Mouse (Mus musculus) left cerebral cortex, postnatal 14 days (tissue): ENCODE data around the gene Chst11. TPM values are rescaled to one million over a fixed set of nuclear protein-coding genes. Genes with fewer than 3 reads are reported as not detected.

ENCODE experiments used
- DNase-seq, 2 experiments: peaks; one replicate each; pipeline ENCODE4 v3.0.0; 2021 to 2022; ENCODE audit warnings: low spot score in 2 of 2, mixed read lengths in 1 of 2
- intact Hi-C: fragments of 180-260 bp; cut with DNase I; formaldehyde crosslinking; loops from one replicate; pipeline ENCODE4 v1.15.1; 2025
- total RNA-seq, 2 experiments: library from RNA; stranded (reverse); gene quantifications; 2 replicates each; pipeline ENCODE4 v1.2.3; 2021

Chst11 gene
- total RNA-seq, 2 experiments from 2014 or later: 29.8 to 33.1 TPM

DNA sequence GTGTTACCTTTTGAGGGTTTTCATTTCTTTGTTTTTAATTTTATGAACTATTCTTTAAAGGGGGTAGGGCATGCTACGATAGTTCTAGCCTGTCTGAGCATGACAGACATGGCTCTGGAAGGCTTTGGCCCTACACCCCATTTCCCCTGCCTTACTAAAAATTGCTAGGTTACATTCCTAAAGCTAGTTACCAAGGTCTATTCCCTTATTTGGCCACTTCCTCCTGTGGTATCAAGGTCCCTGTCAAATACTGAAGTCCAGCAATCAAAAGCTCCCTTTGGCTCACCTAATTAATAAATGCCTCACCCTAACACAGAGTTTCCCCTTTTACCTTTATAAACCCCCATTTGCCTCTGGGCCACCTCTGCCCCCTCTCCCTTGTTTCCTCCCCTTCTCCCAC is 167.4 kb downstream of the Chst11 start:
- DNase-seq: no peak

DNA sequence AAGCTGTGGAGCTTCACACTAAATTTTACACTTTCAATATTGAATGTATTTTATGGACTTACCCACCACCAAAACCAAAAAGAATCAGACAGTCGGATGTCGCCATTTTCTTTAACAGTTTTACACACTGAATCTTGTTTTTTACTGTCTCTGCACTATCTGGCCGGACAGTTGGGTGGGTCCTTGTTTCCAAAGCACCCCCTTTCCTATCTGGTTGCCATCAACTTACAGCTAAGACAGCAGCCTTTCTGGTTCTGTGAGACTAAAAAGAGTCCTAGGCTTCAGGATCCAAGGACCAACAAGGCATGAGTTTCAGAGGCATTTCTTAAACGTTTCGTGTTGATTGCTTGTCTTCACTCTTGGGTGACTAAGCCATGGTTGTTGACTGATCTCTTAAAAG is 168.1 kb downstream of the Chst11 start:
- no peak for DNase-seq
- intact Hi-C loops: no loop called here

More for the DNA sequence above, 167.4 kb downstream of the Chst11 start:
- intact Hi-C loops: no loop called here

DNA sequence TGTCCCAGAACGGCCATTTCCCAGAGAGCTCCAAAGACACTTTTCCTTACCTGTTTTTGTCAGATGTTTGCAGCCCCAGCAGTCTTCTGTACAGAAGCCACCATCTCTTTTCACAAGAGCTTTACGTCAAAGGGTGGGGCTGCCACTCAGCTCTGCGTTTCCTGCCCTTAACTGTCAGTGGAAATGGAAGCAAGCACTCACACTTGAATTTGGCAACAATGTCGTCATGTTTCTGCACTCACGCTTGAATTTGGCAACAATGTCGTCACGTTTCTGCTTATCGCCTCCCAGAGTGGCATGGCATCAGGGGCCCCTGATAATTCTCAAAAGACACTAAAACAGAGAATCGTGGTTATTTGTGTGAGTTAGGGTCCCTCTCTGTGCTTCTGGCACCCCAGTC is 168.6 kb downstream of the Chst11 start:
- no peak for DNase-seq
- intact Hi-C loops: no loop called here

DNA sequence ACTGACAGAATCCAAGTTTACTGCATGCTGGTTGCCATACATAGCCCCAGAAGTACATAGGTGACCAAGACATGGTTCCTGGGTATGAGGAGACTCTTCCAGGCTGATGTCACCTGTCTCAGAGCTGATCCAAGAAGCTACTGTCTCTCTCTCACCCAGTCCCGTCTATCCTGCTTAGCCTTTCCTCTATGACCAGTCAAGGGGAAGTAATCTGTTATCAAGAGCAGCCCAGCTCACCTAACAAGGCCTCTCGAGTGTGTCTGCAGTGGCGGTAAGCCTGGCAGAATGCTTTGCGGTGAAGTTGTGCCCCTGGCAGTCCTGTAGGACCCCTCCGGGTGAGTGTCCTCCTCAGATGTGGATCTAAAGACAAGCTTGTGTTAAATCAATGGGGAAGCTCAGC is 172.0 kb downstream of the Chst11 start:
- intact Hi-C loops: no loop called here

DNA sequence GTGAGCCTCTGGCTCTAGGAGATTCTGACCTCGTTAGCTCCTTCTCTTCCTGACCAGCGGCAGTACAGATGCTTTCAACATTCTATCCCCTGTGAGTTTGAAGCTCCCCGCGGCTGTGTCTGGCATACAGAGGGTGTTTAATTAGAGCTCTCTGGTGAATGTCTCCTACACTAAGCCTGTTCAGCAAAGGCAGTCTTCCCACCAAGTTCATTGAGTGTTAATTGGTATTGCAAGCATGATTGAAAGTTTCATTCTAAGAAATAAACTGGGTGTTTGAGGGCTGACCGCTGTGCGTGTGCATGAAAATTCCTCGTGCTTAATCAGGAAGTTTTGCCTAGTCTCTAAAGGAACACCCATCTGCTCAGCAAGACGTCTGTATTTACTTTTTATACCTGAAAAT is 173.0 kb downstream of the Chst11 start:
- intact Hi-C loops: no loop called here
- DNase-seq: no peak

More for the DNA sequence above, 172.0 kb downstream of the Chst11 start:
- no peak for DNase-seq

DNA sequence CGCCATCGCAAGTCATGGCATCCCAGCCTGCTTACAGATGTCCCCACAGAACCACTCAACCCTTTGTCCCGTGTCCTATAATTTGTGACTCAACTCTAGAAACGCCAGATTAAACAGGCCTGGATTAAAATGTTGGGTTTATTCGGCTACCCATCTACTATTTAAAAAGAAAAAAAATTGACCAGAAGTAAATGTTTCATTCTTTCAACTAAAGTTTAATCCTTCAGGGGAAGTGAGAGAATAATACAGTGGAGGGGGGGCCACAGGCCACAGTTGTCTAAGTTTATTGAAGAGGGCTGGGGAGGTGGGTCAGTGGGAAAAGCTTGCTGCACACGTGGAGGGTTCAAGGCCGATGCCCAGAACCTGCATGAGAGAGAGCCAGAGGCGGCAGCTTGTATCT is 173.9 kb downstream of the Chst11 start:
- intact Hi-C loops: no loop called here
- DNase-seq: no peak

DNA sequence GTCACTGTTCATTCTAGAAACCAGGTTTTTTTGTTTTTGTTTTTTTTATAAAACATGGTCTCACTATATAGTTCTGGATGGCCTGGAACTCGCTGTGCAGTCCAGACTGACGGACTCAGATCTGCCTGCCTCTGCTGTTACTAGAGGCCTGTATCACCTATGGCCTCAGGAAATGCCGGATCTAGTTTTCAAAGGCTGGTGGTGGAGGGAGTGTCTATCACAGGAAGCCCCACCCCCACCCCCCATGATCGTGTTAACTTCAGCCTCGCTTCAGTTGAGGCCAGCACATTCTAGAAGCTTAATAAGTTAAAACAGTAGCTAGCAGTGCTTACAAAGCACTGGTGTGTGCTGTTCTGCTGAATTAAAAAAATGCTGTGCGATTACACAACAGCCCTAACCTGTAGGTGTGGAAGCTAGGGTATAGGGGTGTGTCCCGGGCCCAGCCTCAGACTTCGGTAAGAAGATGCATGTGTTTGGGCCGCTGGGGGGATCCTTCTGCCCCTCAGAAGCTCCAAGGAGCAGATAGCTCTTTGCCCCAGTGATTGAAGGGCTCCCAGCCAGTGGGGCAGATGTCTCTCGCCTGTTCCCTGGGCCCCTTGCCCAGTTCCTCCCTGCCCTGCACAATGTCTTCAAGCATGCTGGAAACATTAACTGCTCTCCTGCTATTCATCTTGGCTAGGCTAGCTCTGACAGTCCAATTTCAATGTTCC is 176.5 kb downstream of the Chst11 start:
- peak in 1 of 2 experiments; percentile 61 for DNase-seq
- intact Hi-C loops: no loop called here

DNA sequence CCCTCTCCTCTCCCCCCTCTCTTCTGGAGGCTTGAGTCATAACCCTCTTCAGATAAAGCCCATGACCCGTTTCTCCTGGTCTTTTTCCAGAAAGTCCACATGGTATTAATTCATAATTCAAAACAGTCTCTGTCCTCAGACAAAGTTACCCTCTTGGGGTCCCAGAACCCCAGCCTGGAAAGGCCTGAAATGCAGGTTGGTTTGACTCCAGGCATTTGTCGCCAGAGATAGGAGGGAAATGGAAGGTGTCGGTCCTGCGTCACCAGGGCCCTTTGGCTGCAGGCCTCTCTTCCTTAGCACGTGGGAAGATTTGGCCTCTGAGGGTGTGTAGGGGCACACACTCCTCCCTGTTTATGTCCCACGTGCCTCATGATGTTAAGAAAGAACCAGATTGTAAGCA is 178.6 kb downstream of the Chst11 start:
- intact Hi-C loops: no loop called here
- DNase-seq: no peak

DNA sequence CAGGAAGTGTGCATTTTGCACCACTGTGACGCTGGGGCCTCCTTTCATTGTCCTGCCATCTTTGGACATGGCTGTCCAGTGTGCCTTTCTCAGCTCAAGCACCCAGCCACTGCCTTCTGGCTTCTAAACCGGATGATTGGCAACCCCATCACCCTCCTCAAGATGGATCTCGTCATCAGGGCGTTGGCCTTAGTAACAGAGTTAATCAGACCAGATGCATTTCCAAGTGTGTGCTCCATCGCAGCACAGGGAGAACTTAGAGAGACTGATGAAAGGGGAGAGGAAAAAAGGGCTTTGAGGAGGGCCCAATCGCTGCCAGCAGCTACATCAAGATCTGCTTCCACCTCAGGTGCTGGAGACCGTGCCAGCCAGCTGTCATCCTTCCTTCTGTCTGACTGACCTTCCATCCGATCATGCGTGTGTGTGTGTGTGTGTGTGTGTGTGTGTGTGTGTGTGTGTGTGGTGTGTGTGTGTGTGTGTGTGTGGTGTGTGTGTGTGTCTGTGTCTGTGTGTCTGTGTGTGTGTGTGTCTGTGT is 179.7 kb downstream of the Chst11 start:
- intact Hi-C loops: no loop called here
- DNase-seq: no peak

DNA sequence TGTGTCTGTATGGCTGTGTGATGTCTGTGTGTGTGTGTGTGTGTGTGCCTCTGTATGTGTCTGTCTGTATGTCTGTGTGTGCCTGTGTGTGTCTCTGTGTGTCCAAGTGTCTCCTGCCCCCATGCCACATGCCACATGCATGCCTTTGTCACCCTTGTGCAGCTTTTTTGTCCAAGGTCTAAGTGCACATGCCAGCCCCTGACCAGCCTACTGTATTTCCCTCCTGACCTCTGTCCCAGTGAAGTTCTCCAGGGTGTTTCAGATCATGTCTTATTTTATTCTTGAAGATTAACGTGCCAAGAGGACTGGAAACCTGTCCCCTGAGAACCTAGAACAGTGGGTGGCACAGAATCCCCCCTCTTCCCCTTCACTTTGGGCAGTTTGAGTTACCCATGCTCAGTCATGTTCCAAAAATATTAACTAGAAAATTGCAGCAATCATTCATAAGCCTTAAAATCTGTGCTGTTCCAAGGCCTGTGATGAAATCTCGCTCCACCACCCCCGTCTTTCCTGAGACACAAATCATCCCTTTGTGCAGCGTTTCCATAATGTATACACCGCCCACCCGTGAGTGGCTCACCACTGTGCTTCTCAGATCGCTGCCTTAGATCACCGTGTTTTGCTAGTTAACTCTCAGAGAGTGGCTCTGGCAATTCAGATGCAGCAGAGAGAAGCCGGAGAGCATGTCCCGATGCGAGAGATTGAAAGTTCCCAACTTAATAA is 180.4 kb downstream of the Chst11 start:
- intact Hi-C loops: no loop called here
- peak; percentile 47 to 58 for DNase-seq

DNA sequence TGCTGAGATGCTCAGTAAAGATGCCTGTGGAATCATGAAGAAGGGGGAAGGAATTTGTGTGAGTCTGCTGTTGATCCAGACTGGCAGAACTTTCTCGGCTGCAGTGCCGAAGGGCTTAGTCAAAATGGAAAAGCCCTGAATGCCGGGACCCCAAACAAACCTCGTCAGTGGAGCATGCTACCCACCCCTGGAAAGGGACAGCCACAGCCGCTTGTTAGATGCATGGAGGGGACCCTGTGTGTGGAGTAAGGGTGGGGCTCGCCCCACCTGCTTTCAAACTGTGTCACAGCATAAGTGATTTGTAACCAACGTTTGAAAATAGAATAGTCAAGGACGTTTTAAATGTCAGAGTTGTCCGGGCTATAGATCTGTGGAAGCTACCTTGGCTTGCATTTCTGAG is 181.0 kb downstream of the Chst11 start:
- intact Hi-C loops: no loop called here

DNA sequence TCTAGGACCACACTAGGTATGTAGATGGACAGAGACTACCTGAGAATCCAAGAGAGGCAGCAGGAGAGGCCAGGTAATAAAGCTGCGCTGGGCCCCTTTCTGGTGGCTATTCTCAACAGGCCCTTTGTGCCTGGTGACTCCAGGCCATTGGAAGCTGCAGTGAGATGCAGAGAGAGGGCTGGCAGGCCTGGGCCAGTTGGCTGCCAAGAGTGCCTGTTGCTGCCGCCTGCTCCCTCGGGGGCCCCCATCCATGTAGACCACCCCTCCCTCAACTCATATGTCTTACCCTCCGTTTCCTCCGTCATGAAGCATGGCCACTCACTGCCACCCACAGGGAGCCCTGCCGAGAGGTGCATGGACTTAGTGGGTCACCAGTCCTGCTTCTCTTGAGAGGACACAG is 182.2 kb downstream of the Chst11 start:
- intact Hi-C loops: no loop called here

More for the DNA sequence above, 181.0 kb downstream of the Chst11 start:
- no peak for DNase-seq

DNA sequence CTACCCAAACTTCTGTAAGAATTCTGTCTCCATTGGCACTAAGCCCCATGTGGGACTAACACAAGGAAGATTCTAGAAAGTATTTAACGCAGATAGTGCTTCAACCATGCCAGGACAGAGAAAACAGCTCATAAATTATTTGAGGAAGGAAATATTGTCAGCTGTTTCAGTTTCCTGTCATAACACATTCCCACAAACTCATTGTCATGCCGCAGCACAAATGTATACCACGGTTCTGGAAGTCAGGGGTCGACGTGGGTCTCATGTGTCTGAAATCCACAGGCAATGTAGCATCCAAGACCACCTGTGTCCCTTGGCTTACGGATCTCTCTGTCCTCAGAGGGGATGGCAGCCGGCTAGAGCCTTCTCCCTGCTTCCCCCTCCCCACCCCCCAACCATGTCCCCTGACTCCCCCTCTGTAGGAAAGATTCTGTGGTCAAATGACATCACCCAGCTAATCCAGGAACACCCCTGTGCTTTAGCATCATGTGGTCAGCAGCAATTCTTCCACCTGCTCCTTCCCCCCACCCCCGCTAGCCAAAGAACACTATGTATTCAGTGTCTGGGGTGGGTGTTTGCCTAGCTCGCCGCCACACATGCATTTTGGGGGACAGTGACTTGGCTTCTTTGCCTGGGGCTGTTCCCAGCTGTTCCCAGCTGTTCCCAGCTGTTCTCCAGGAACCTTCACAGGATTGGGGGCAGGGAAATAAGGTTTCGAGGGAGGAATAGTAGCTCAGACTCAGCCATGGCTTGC is 183.2 kb downstream of the Chst11 start:
- no peak for DNase-seq
- intact Hi-C loops: no loop called here

More for the DNA sequence above, 182.2 kb downstream of the Chst11 start:
- DNase-seq: no peak

DNA sequence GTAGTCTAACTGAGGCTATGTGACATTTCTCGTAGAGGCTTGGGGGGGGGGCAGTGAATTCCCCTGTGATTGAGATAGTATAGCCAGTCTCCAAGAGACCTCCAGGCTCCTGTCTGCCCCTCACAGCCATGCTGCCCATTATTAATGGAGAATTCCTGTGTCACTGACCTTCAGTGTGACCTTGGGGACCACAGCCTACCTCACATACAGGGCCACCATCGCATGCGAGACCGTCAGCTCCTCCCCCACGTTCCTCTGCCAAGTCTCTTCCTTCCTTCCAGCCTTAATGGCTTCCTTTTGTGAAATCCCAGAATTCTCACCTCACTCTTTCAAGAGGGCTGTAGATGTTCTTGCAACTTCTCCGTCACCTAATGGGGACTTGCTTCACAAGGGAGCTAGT is 184.3 kb downstream of the Chst11 start:
- no peak for DNase-seq
- intact Hi-C loops: no loop called here

DNA sequence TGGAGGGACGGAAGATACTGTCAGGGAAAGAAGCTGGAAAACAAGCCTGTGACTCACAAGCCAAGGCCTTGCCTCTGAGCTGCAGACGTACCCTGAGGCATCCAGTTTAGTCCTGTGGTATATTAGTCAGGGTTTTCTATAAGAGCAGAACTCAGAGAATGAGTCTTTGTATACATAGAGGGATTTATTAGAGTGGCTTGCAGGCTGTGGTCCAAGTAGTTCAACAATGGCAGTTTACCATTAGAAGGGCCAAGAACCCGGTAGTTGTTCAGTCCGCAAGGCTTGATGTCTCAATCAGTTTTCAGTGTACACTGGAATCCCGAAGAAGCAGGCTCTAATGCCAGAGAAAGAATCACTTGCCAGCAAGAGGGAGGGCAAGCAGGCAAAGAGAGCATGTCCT is 192.9 kb downstream of the Chst11 start:
- DNase-seq: no peak
- intact Hi-C loops: no loop called here

DNA sequence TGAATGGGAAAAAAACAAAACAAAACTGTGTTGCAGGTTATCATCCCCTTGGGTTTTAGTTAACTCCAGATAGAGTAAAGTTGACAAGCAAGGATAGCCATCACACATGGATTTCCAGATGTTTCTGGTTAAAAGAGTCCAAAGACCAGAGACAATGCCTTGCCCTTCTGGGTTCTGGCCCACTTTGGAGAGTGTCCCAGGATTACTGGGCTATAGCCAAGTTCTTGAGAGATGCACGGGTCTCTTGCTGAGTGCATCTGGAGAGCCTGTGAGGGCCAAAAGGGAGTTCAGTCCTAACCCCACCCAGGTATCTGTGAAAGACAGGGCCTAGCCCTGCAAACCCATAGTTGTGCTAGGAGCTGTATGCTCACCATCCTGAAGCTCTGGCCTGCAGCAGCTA is 193.4 kb downstream of the Chst11 start:
- DNase-seq: no peak
- intact Hi-C loops: no loop called here

DNA sequence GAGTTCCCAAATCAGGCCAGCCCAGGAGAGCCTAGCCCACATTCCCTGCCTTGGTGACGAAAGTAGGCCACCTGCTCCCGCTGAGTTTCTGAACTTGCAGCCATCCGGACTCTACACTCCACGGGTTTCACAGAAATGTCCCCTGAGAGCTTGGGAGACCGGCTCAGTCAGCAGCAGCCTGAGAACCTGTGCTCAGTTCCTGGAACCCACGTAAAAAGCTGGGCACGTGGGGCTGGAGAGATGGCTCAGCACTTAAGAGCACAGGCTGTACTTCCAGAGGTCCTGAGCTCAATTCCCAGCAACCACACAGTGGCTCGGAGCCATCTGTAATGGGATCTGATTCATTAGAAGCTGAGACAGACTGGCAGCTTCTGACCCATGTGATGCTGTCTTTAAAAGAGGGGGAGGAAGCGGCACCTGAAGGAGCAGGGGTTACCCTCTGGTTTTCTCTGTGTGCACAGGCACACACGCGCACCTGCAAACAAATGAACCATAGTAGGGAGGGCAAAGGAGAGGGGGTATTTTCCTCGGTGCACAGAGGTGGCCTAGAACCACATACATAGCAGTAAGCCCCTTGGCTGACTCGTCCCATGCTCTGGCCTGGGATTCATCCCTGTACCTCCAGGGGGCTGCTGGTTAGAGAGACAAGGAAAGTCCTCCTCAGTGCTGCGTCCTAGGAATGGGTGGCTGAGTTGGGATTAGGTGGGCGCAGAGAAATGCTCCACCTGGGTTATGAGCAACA is 196.7 kb downstream of the Chst11 start:
- peak; percentile 33 to 45 for DNase-seq
- intact Hi-C loops: loop anchor here (5.0 kb wide), 1 partner anchor 195 kb away; the partner anchor contains the start of gene Chst11

DNA sequence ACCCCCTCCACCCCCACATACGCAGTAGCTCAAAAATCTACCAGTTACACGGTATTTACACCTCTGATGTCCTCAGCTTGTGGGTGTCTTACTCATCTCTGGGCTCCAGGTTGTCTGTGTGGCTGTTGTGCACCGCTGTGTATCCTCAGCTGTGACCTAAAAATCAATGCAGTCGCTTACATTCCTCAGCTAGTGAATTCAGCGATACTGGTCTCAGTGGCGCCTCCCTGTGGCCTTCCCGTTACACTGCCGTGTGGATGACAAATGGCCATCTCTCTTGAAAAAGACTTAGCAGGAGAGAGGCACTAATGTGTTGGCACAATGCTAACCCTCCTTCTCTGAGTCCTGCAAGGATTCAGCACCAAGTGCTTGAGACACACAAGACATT is 197.3 kb downstream of the Chst11 start:
- intact Hi-C loops: loop anchor here (5.0 kb wide), 1 partner anchor 195 kb away; the partner anchor contains the start of gene Chst11

More for the DNA sequence above, 197.3 kb downstream of the Chst11 start:
- DNase-seq: peak; percentile 76 to 91
